Mouse (Mus musculus): ENCODE data around the gene Inka1. TPM values are rescaled to one million over a fixed set of nuclear protein-coding genes. Genes with fewer than 3 reads are reported as not detected.

Gene Inka1
- polyA plus RNA-seq, 1 experiment: 7.9 TPM

DNA sequence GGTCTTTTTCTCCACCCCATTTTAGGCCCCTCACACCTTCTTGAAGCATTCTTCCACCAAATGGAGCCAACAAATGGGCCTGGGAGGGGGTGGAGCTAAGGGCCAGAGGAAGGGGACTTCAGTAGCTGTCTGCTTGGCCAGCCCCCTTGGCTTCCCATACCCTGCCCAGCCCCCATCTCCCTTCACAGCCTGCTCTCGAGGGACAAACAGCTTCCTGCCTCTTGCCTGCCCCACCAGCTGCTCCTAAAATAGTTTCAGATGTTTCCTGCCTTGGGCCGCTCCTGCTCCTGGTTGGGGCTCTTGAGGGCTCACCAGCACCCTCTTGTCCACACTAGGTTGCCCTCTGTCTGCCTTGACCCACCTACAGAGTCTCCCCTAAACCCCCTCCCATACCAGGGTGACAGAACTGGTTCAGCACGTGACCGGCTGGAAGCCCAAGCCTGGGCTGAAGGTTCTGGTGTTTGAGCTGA is 2.2 kb downstream of the Inka1 start:
- WGBS: 33% methylated on average over 4 of the region's 4 CpGs
- H3K27ac ChIP-seq (ENCODE audit: insufficient read depth, low read depth, low read length): peak overlapping the region; percentile 98
- H3K4me1 ChIP-seq (ENCODE audit: control insufficient read depth, insufficient read depth, low read length): no peaks in the 10 kb centered on the region; the same call in 1 of the 2 replicates
- H3K27me3 ChIP-seq (replicated peaks; ENCODE audit: control insufficient read depth, insufficient read depth, low read length): no peaks in the 10 kb centered on the region
- peak; percentile 38 for TF ChIP-seq POLR2A (IDR thresholded peaks at IDR 0.05; ENCODE audit: low read depth, low read length)
- no peak for TF ChIP-seq CTCF (conservative IDR thresholded peaks at IDR 0.05; ENCODE audit: insufficient read depth, insufficient read length, low read depth, low read length)
- H3K36me3 ChIP-seq (ENCODE audit: control insufficient read depth, insufficient read depth, low read length): no peaks in the 10 kb centered on the region
- H3K4me3 ChIP-seq (ENCODE audit: insufficient read depth, low read depth, low read length): peak overlapping the region; percentile 30; the same call in 1 of the 2 replicates
- DNase-seq: peak; percentile 94

DNA sequence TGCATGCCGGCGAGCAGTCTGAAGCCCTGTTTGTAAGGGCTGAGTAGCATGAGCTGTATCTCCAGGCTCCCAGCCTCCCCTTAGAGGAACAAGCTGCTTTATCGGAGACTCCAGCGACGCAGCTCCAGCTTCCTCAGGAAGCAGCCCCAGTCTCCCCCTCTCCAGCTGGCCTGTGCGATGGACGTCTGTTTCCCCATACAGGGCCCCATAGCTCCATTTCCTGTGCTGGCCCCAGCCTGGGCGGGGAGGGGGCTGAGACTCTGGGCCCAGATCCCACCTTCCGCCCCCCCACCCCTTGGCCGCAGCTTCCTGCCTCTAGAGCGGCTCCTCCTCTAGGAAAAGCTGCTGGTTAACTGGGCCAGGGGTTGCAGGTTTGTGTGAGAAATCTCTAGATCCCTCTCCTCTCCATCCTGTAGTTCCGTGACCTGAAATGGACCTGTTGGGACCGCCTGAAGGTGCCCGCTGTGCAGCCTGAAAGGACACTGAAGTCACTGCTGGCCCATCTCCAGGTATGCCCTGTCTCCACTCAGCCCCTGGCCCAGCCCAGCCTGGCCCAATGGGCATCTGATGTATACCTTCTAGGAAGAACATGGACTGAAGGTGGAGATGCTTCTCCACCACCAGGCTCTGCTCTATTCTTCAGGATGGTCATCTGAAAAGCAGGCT is 2.9 kb downstream of the Inka1 start, which contains the start of gene Gm20661:
TSS of gene Gm20661 (plus strand) at position 378 of the 666 bp plus-strand sequence.
- no peaks in the 10 kb centered on the region for H3K27me3 ChIP-seq (replicated peaks; ENCODE audit: control insufficient read depth, insufficient read depth, low read length)
- H3K27ac ChIP-seq (ENCODE audit: insufficient read depth, low read depth, low read length): peak within 1 kb of the TSS; percentile 98
- peak; percentile 86 for DNase-seq
- no peaks in the 10 kb centered on the region for H3K36me3 ChIP-seq (ENCODE audit: control insufficient read depth, insufficient read depth, low read length)
- H3K4me1 ChIP-seq (ENCODE audit: control insufficient read depth, insufficient read depth, low read length): no peaks in the 10 kb centered on the region; the same call in 1 of the 2 replicates
- TF ChIP-seq CTCF (conservative IDR thresholded peaks at IDR 0.05; ENCODE audit: insufficient read depth, insufficient read length, low read depth, low read length) (no peak), POLR2A (IDR thresholded peaks at IDR 0.05; ENCODE audit: low read depth, low read length) (peak; percentile 5)
- peak within 1 kb of the TSS; percentile 30 for H3K4me3 ChIP-seq (ENCODE audit: insufficient read depth, low read depth, low read length)
- 38% methylated on average over 14 of the region's 14 CpGs for WGBS

- 47% methylated on average over 7 of the region's 7 CpGs for WGBS
- DNase-seq: peak; percentile 46
- peak overlapping the region; percentile 21; the same call in 1 of the 2 replicates for H3K4me3 ChIP-seq (ENCODE audit: insufficient read depth, low read depth, low read length)
- no peaks in the 10 kb centered on the region for H3K36me3 ChIP-seq (ENCODE audit: control insufficient read depth, insufficient read depth, low read length)
- H3K27ac ChIP-seq (ENCODE audit: insufficient read depth, low read depth, low read length): peak overlapping the region; percentile 93
- TF ChIP-seq CTCF (conservative IDR thresholded peaks at IDR 0.05; ENCODE audit: insufficient read depth, insufficient read length, low read depth, low read length) (no peak), POLR2A (IDR thresholded peaks at IDR 0.05; ENCODE audit: low read depth, low read length) (no peak)
- no peaks in the 10 kb centered on the region for H3K27me3 ChIP-seq (replicated peaks; ENCODE audit: control insufficient read depth, insufficient read depth, low read length)
- H3K4me1 ChIP-seq (ENCODE audit: control insufficient read depth, insufficient read depth, low read length): no peaks in the 10 kb centered on the region; the same call in 1 of the 2 replicates
Measured at GRCm38 (mm10) chr9:107981684-107982605, 3.7 kb downstream of the Inka1 start.

DNA sequence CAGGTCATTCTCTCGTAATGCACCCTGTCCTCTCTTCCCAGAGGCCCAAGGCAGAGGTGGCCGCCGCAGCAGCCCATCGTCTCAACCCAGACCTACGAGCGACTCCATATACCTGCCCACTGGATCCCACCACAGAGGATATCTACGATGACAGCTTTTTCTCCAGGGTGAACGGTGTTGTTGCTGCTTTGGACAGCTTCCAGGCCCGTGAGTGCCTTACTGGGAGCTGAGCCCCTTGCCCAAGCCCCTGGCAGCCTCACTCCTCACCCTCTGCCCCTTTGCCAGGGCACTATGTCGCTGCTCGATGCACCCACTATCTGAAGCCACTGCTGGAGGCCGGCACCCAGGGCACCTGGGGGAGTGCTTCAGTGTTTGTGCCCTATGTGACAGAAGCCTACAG is 6.9 kb downstream of the Inka1 start:
- H3K27ac ChIP-seq (ENCODE audit: insufficient read depth, low read depth, low read length): no peak overlapping the region
- H3K36me3 ChIP-seq (ENCODE audit: control insufficient read depth, insufficient read depth, low read length): no peaks in the 10 kb centered on the region
- 92% methylated on average over 12 of the region's 12 CpGs for WGBS
- no peak for DNase-seq
- no peak overlapping the region for H3K4me3 ChIP-seq (ENCODE audit: insufficient read depth, low read depth, low read length)
- H3K27me3 ChIP-seq (replicated peaks; ENCODE audit: control insufficient read depth, insufficient read depth, low read length): no peaks in the 10 kb centered on the region
- H3K4me1 ChIP-seq (ENCODE audit: control insufficient read depth, insufficient read depth, low read length): no peaks in the 10 kb centered on the region
- TF ChIP-seq CTCF (conservative IDR thresholded peaks at IDR 0.05; ENCODE audit: insufficient read depth, insufficient read length, low read depth, low read length) (no peak), POLR2A (IDR thresholded peaks at IDR 0.05; ENCODE audit: low read depth, low read length) (no peak)

- Histone ChIP-seq H3K4me1 (ENCODE audit: control insufficient read depth, insufficient read depth, low read length) (no peaks in the 10 kb centered on the region), H3K4me3 (ENCODE audit: insufficient read depth, low read depth, low read length) (peak within 1 kb of the TSS; percentile 60), H3K27me3 (replicated peaks; ENCODE audit: control insufficient read depth, insufficient read depth, low read length) (no peaks in the 10 kb centered on the region), H3K36me3 (ENCODE audit: control insufficient read depth, insufficient read depth, low read length) (no peaks in the 10 kb centered on the region), H3K27ac (ENCODE audit: insufficient read depth, low read depth, low read length) (peak within 1 kb of the TSS; percentile 73)
- DNase-seq: peak; percentile 72
- TF ChIP-seq CTCF (conservative IDR thresholded peaks at IDR 0.05; ENCODE audit: insufficient read depth, insufficient read length, low read depth, low read length): no peak
- TF ChIP-seq POLR2A (IDR thresholded peaks at IDR 0.05; ENCODE audit: low read depth, low read length): no peak
- WGBS: 55% methylated on average over 12 of the region's 12 CpGs
Measured at GRCm38 (mm10) chr9:107975399-107976386, 10.0 kb downstream of the Inka1 start, which contains the start of gene Uba7. Gene Uba7, plus strand, starts transcription at chr9:107975505.

GRCm38 (mm10) chr9:107974491-107975171 is 11.0 kb downstream of the Inka1 start:
- DNase-seq: no peak
- no peaks in the 10 kb centered on the region for H3K27me3 ChIP-seq (replicated peaks; ENCODE audit: control insufficient read depth, insufficient read depth, low read length)
- no peak overlapping the region for H3K4me3 ChIP-seq (ENCODE audit: insufficient read depth, low read depth, low read length)
- 73% methylated on average over 10 of the region's 10 CpGs for WGBS
- no peak overlapping the region for H3K27ac ChIP-seq (ENCODE audit: insufficient read depth, low read depth, low read length)
- no peaks in the 10 kb centered on the region for H3K36me3 ChIP-seq (ENCODE audit: control insufficient read depth, insufficient read depth, low read length)
- TF ChIP-seq POLR2A (IDR thresholded peaks at IDR 0.05; ENCODE audit: low read depth, low read length) (no peak), CTCF (conservative IDR thresholded peaks at IDR 0.05; ENCODE audit: insufficient read depth, insufficient read length, low read depth, low read length) (no peak)
- H3K4me1 ChIP-seq (ENCODE audit: control insufficient read depth, insufficient read depth, low read length): no peaks in the 10 kb centered on the region
